Mouse (Mus musculus) left cerebral cortex, adult 18-20 months (tissue): Measurements from ENCODE around the gene Ccdc102a. TPM values are rescaled to one million over a fixed set of nuclear protein-coding genes. Genes with fewer than 3 reads are reported as not detected.

Experiments
- DNase-seq, 2 experiments: peaks; one replicate each; pipeline ENCODE4 v3.0.0; 2021 to 2022; ENCODE audit warnings: low spot score in 2 of 2, mixed read lengths in 1 of 2
- long read RNA-seq, 2 experiments: library from polyadenylated mRNA; stranded (forward); transcript quantifications; one replicate each; pipeline ENCODE4 v2.0.0; 2021
- total RNA-seq, 2 experiments: library from RNA; stranded (reverse); gene quantifications; 2 replicates each; pipeline ENCODE4 v1.2.3; 2021

Ccdc102a gene
- total RNA-seq = 1 to 10 TPM; 1.5 to 1.9 TPM
- long read RNA-seq, experiment 1, partial matches to known transcripts = 2 of 3 reads
- long read RNA-seq, experiment 1, other reads (novel, unspliced or antisense) = 0 of 3 reads
- long read RNA-seq, experiment 2, partial matches to known transcripts = 0 of 2 reads
- long read RNA-seq, experiment 2, other reads (novel, unspliced or antisense) = 1 of 2 reads

GRCm38 (mm10) chr8:94917851-94918495 is at the start of gene Ccdc102a:
Gene Ccdc102a (minus strand): TSS chr8:94918098.
- no peak for DNase-seq

GRCm38 (mm10) chr8:94967554-94967953 is 49.7 kb upstream of the Ccdc102a start:
- DNase-seq = no peak

GRCm38 (mm10) chr8:94967071-94967470 is 49.2 kb upstream of the Ccdc102a start:
- no peak for DNase-seq

GRCm38 (mm10) chr8:94966578-94966977 is 48.7 kb upstream of the Ccdc102a start:
- DNase-seq = peak; percentile 30 to 45

GRCm38 (mm10) chr8:94964828-94965227 is 46.9 kb upstream of the Ccdc102a start:
- no peak for DNase-seq

GRCm38 (mm10) chr8:94962201-94962600 is 44.3 kb upstream of the Ccdc102a start:
- no peak for DNase-seq

- no peak for DNase-seq
Measured at GRCm38 (mm10) chr8:94956078-94956574, 38.2 kb upstream of the Ccdc102a start.

GRCm38 (mm10) chr8:94954921-94955758 is 37.2 kb upstream of the Ccdc102a start:
- peak; percentile 23 to 47 for DNase-seq

- no peak for DNase-seq
Measured at GRCm38 (mm10) chr8:94954368-94954737, 36.5 kb upstream of the Ccdc102a start.

GRCm38 (mm10) chr8:94953624-94954367 is 35.9 kb upstream of the Ccdc102a start:
- no peak for DNase-seq

- DNase-seq = no peak
Measured at GRCm38 (mm10) chr8:94952086-94952485, 34.2 kb upstream of the Ccdc102a start.

GRCm38 (mm10) chr8:94950458-94950857 is 32.6 kb upstream of the Ccdc102a start:
- no peak for DNase-seq

GRCm38 (mm10) chr8:94950046-94950445 is 32.1 kb upstream of the Ccdc102a start:
- DNase-seq = peak; percentile 74 to 78

GRCm38 (mm10) chr8:94949010-94949409 is 31.1 kb upstream of the Ccdc102a start:
- no peak for DNase-seq

- no peak for DNase-seq
Measured at GRCm38 (mm10) chr8:94948421-94948820, 30.5 kb upstream of the Ccdc102a start.

- peak; percentile 43 to 74 for DNase-seq
Measured at GRCm38 (mm10) chr8:94945185-94945584, 27.3 kb upstream of the Ccdc102a start.

GRCm38 (mm10) chr8:94942566-94942965 is 24.7 kb upstream of the Ccdc102a start:
- peak; percentile 51 to 53 for DNase-seq

- DNase-seq = no peak
Measured at GRCm38 (mm10) chr8:94935172-94935571, 17.3 kb upstream of the Ccdc102a start.

- no peak for DNase-seq
Measured at GRCm38 (mm10) chr8:94933918-94934317, 16.0 kb upstream of the Ccdc102a start.

GRCm38 (mm10) chr8:94928227-94928626 is 10.3 kb upstream of the Ccdc102a start:
- DNase-seq = no peak

- no peak for DNase-seq
Measured at GRCm38 (mm10) chr8:94923405-94923804, 5.5 kb upstream of the Ccdc102a start, which contains the start of gene Adgrg5. Gene Adgrg5 (plus strand): TSS chr8:94923694.
